ENCODE assay signal across 16 mouse cellular contexts in genomic region chr19:17439476-17440189, GRCm38 (mm10). TPM values are rescaled to one million over a fixed set of nuclear protein-coding genes. Genes with fewer than 3 reads are reported as not detected.
DNase-seq lines count a peak whose midpoint lies in the region; ATAC-seq and TF ChIP-seq lines count a peak whose summit lies in the region.
"Had no signal": no experiment of that assay in that cellular context is flagged by ENCODE, and none has a peak within 500 bp of the region (broad histone marks: within the 10 kb centered on the region; RNA-seq: fewer than 3 reads in every experiment).

No protein-coding gene starts in this region.

- H3K36me3 ChIP-seq in hindbrain, embryonic 14.5 days (replicated peaks; ENCODE audit: control insufficient read depth, insufficient read depth), result no peaks in the 10 kb centered on the region
- no peaks in the 10 kb centered on the region for H3K36me3 ChIP-seq in hindbrain, embryonic 10.5 days
- no peaks in the 10 kb centered on the region for H3K36me3 ChIP-seq in lung, postnatal 0 days (ENCODE audit: insufficient read depth, low read length)
- H3K36me3 ChIP-seq in kidney, embryonic 15.5 days, result no peaks in the 10 kb centered on the region
- H3K36me3 ChIP-seq: G1E; heart, embryonic 12.5 days; liver, embryonic 13.5 days; midbrain, embryonic 10.5 days had no signal

- H3K4me1 ChIP-seq in hindbrain, embryonic 14.5 days (replicated peaks; ENCODE audit: control insufficient read depth, insufficient read depth, low read length), result no peaks in the 10 kb centered on the region
- H3K4me1 ChIP-seq in hindbrain, embryonic 10.5 days (replicated peaks), result no peaks in the 10 kb centered on the region
- H3K4me1 ChIP-seq in lung, postnatal 0 days (ENCODE audit: insufficient read depth, low read depth, low read length), result no peaks in the 10 kb centered on the region
- 0 out of 2 replicates have a peak, but pooled peaks cover 5% of the 10 kb centered on the region for H3K4me1 ChIP-seq in kidney, embryonic 15.5 days
- H3K4me1 ChIP-seq: heart, embryonic 12.5 days; midbrain, embryonic 10.5 days had no signal

- no peaks in the 10 kb centered on the region for H3K27me3 ChIP-seq in hindbrain, embryonic 14.5 days (ENCODE audit: control insufficient read depth, insufficient read depth, low read length)
- H3K27me3 ChIP-seq in hindbrain, embryonic 10.5 days (ENCODE audit: insufficient read depth, poor library complexity, severe bottlenecking), result no peaks in the 10 kb centered on the region
- no peaks in the 10 kb centered on the region for H3K27me3 ChIP-seq in lung, postnatal 0 days (replicated peaks; ENCODE audit: insufficient read depth, low read length)
- H3K27me3 ChIP-seq in kidney, embryonic 15.5 days, result no peaks in the 10 kb centered on the region
- H3K27me3 ChIP-seq: heart, embryonic 12.5 days; liver, embryonic 13.5 days had no signal

- DNase-seq in hindbrain, embryonic 14.5 days (ENCODE audit: low spot score), result peak; percentile 27
- no peak for DNase-seq in hindbrain, embryonic 10.5 days (ENCODE audit: low spot score)
- DNase-seq in lung, postnatal 0 days (ENCODE audit: low spot score), result peak; percentile 18
- DNase-seq in lung, postnatal 10 days, result no peak
- DNase-seq in right cerebral cortex, postnatal 14 days, result no peak
- DNase-seq: adrenal gland, adult 2 months; heart, postnatal 4 days; liver, embryonic 13.5 days; right cerebral cortex, postnatal 25 days had no signal

- H3K4me3 ChIP-seq in hindbrain, embryonic 14.5 days (replicated peaks; ENCODE audit: low read length), result no peak overlapping the region
- no peak overlapping the region for H3K4me3 ChIP-seq in hindbrain, embryonic 10.5 days
- no peak overlapping the region for H3K4me3 ChIP-seq in lung, postnatal 0 days (ENCODE audit: low read depth, low read length)
- no peak overlapping the region for H3K4me3 ChIP-seq in kidney, embryonic 15.5 days (replicated peaks)
- H3K4me3 ChIP-seq: heart, embryonic 12.5 days; liver, embryonic 13.5 days; midbrain, embryonic 10.5 days had no signal

- H3K9ac ChIP-seq in hindbrain, embryonic 14.5 days, result no peak overlapping the region
- H3K9ac ChIP-seq in lung, postnatal 0 days (replicated peaks; ENCODE audit: low read depth), result no peak overlapping the region
- H3K9ac ChIP-seq in kidney, embryonic 15.5 days, result no peak overlapping the region
- H3K9ac ChIP-seq: heart, embryonic 12.5 days; liver, embryonic 13.5 days had no signal

- no peaks in the 10 kb centered on the region for H3K9me3 ChIP-seq in hindbrain, embryonic 14.5 days (ENCODE audit: control insufficient read depth, low read length)
- H3K9me3 ChIP-seq in hindbrain, embryonic 10.5 days, result no peaks in the 10 kb centered on the region
- H3K9me3 ChIP-seq in lung, postnatal 0 days (ENCODE audit: low read length), result no peaks in the 10 kb centered on the region
- H3K9me3 ChIP-seq in kidney, embryonic 15.5 days (replicated peaks), result no peaks in the 10 kb centered on the region
- H3K9me3 ChIP-seq: G1E; heart, embryonic 12.5 days; liver, embryonic 13.5 days; midbrain, embryonic 10.5 days had no signal

- ATAC-seq in hindbrain, embryonic 14.5 days (ENCODE audit: low FRiP score), result no peak
- no peak for ATAC-seq in lung, postnatal 0 days
- ATAC-seq in kidney, embryonic 15.5 days (replicated peaks; ENCODE audit: low FRiP score), result peak; percentile 86; the same call in 1 of the 2 replicates
- no peak for ATAC-seq in megakaryocyte, adult 5-6 weeks (ENCODE audit: poor library complexity, severe bottlenecking)
- ATAC-seq: forebrain, embryonic 14.5 days; intestine, embryonic 16.5 days had no signal

- WGBS in hindbrain, embryonic 14.5 days, result 66% methylated on average over 4 of the region's 4 CpGs
- 78% methylated on average over 4 of the region's 4 CpGs for WGBS in hindbrain, embryonic 10.5 days
- WGBS in lung, postnatal 0 days, result 31% methylated on average over 4 of the region's 4 CpGs
- WGBS in kidney, embryonic 15.5 days, result 56% methylated on average over 4 of the region's 4 CpGs

- TF ChIP-seq EP300 in lung, postnatal 0 days (IDR thresholded peaks at IDR 0.05), result no peak

- H3K4me2 ChIP-seq in hindbrain, embryonic 14.5 days (replicated peaks), result no peak overlapping the region
- H3K4me2 ChIP-seq in lung, postnatal 0 days (replicated peaks; ENCODE audit: low read depth, low read length), result no peak overlapping the region
- H3K4me2 ChIP-seq in kidney, embryonic 15.5 days, result no peak overlapping the region
- H3K4me2 ChIP-seq: heart, embryonic 12.5 days; liver, embryonic 13.5 days had no signal

- no peak overlapping the region for H3K27ac ChIP-seq in hindbrain, embryonic 14.5 days
- H3K27ac ChIP-seq in hindbrain, embryonic 10.5 days, result no peak overlapping the region
- H3K27ac ChIP-seq in lung, postnatal 0 days (ENCODE audit: low read length), result no peak overlapping the region
- peak overlapping the region; percentile 61 for H3K27ac ChIP-seq in kidney, embryonic 15.5 days
- H3K27ac ChIP-seq: liver, embryonic 13.5 days; midbrain, embryonic 10.5 days had no signal

- no peak for TF ChIP-seq CTCF in lung, postnatal 0 days (IDR thresholded peaks at IDR 0.05)

RNA-seq across cellular contexts. Expression of gene Rfk, which starts 45.8 kb away (rescaled TPM):
- polyA plus RNA-seq in hindbrain, embryonic 14.5 days (2014; fragmentation: Nextera tagmentation; extraction: Ambion mirVana), result 79.8 and 85.3 TPM in 2 replicates
- 69.1 and 71.0 TPM in 2 replicates for polyA plus RNA-seq in hindbrain, embryonic 10.5 days (2016; fragmentation: Nextera tagmentation; extraction: Ambion mirVana)
- 77.4 and 93.0 TPM in 2 replicates for polyA plus RNA-seq in lung, postnatal 0 days (2015; fragmentation: Nextera tagmentation; extraction: Ambion mirVana)
- 76.8 and 85.6 TPM in 2 replicates for polyA plus RNA-seq in kidney, embryonic 15.5 days (2015; fragmentation: Nextera tagmentation; extraction: Ambion mirVana)
- total RNA-seq in megakaryocyte, adult 5-6 weeks (2015), result 70.7 and 70.8 TPM in 2 replicates
- 24.0 and 26.4 TPM in 2 replicates for total RNA-seq in megakaryocyte, adult 5-6 weeks (2017)

Comparison
In these comparisons a context has a peak if more than half of its experiments do, and no peak if none do; other contexts are left out.
1. DNase-seq: peak in hindbrain, embryonic 14.5 days (single experiment) and lung, postnatal 0 days (single experiment); none in hindbrain, embryonic 10.5 days (single experiment), lung, postnatal 10 days (single experiment) and right cerebral cortex, postnatal 14 days (single experiment).